Mouse (Mus musculus): Measurements from ENCODE around the gene Nadk.
"Not testable (repeated sequence)": the region's sequence is repeated elsewhere in the genome, so short reads cannot be mapped to it uniquely, and the experiment has no call there.

GRCm38 (mm10) chr4:155570315-155570714 is 8.1 kb downstream of the Nadk start:
- not testable (repeated sequence) for TF ChIP-seq ZC3H11A (IDR thresholded peaks at IDR 0.05; ENCODE audit: borderline replicate concordance, low read depth, low read length); HCFC1 (IDR thresholded peaks at IDR 0.05; ENCODE audit: borderline replicate concordance, insufficient read depth, low read length); ZNF384 (IDR thresholded peaks at IDR 0.05; ENCODE audit: low read depth, low read length)
